Mouse (Mus musculus) NIH3T3 (cell line): ENCODE results near the gene Epha8.

ENCODE experiments used
- DNase-seq: peaks from one replicate; pipeline ENCODE4 v3.0.0-alpha.2; 2012; ENCODE audit warnings: low read depth

Gene Epha8

GRCm38 (mm10) chr4:136954562-136954961 is 2.1 kb downstream of the Epha8 start:
- no peak for DNase-seq

- DNase-seq = no peak
These were observed 7.2 kb downstream of the Epha8 start for GRCm38 (mm10) chr4:136949266-136949989.

GRCm38 (mm10) chr4:136945397-136945796 is 11.2 kb downstream of the Epha8 start:
- DNase-seq = no peak

- DNase-seq = no peak
These were observed 11.9 kb downstream of the Epha8 start for GRCm38 (mm10) chr4:136944558-136945350.

GRCm38 (mm10) chr4:136943175-136943574 is 13.4 kb downstream of the Epha8 start:
- DNase-seq = no peak

- no peak for DNase-seq
These were observed 13.9 kb downstream of the Epha8 start for GRCm38 (mm10) chr4:136942761-136943160.

- DNase-seq = no peak
These were observed 18.7 kb downstream of the Epha8 start for GRCm38 (mm10) chr4:136937935-136938334.

GRCm38 (mm10) chr4:136937344-136937743 is 19.3 kb downstream of the Epha8 start:
- DNase-seq = no peak

- peak; percentile 6 for DNase-seq
These were observed 21.6 kb downstream of the Epha8 start for GRCm38 (mm10) chr4:136934746-136935613.

- DNase-seq = no peak
These were observed 26.1 kb downstream of the Epha8 start for GRCm38 (mm10) chr4:136930474-136930873.

- DNase-seq = peak; percentile 59
These were observed 27.7 kb downstream of the Epha8 start for GRCm38 (mm10) chr4:136928928-136929327.

- no peak for DNase-seq
These were observed 30.8 kb downstream of the Epha8 start for GRCm38 (mm10) chr4:136925804-136926203.

GRCm38 (mm10) chr4:136924529-136924928 is 32.1 kb downstream of the Epha8 start:
- peak; percentile 82 for DNase-seq

- no peak for DNase-seq
These were observed 37.1 kb downstream of the Epha8 start for GRCm38 (mm10) chr4:136919526-136919925.

GRCm38 (mm10) chr4:136918834-136919233 is 37.8 kb downstream of the Epha8 start:
- no peak for DNase-seq

GRCm38 (mm10) chr4:136917165-136917524 is 39.5 kb downstream of the Epha8 start:
- DNase-seq = no peak

- DNase-seq = no peak
These were observed 40.1 kb downstream of the Epha8 start for GRCm38 (mm10) chr4:136916359-136917164.

GRCm38 (mm10) chr4:136912841-136913240 is 43.8 kb downstream of the Epha8 start:
- no peak for DNase-seq

- DNase-seq = no peak
These were observed 44.8 kb downstream of the Epha8 start for GRCm38 (mm10) chr4:136911804-136912203.

GRCm38 (mm10) chr4:136911211-136911646 is 45.4 kb downstream of the Epha8 start:
- no peak for DNase-seq

- no peak for DNase-seq
These were observed 48.8 kb downstream of the Epha8 start for GRCm38 (mm10) chr4:136907809-136908208.
